8 mouse cellular contexts compared by ENCODE assay signal in genomic region chr14:19823321-19824142, GRCm38 (mm10). TPM values are rescaled to one million over a fixed set of nuclear protein-coding genes. Genes with fewer than 3 reads are reported as not detected.
DNase-seq lines count a peak whose midpoint lies in the region; ATAC-seq lines count a peak whose summit lies in the region.

Gene Rtraf, minus strand, starts transcription at chr14:19823824.

- peak; percentile 96 for ATAC-seq in CD4-positive, CD25-positive, alpha-beta regulatory T cell, adult 4 months
- ATAC-seq in heart, embryonic 14.5 days (ENCODE audit: insufficient number of reproducible peaks, insufficient read depth, low FRiP score, low read depth): peak; percentile 99
- peak; percentile 98 for ATAC-seq in liver, embryonic 13.5 days (ENCODE audit: low read depth)
- ATAC-seq in stomach, embryonic 16.5 days (ENCODE audit: insufficient read depth, low FRiP score): peak; percentile 100

- H3K27me3 ChIP-seq in heart, embryonic 14.5 days (ENCODE audit: control insufficient read depth, insufficient read depth, low read length): peaks cover 4% of the 10 kb centered on the region; the same call in 1 of the 2 replicates
- peaks cover 5% of the 10 kb centered on the region; the same call in 1 of the 2 replicates for H3K27me3 ChIP-seq in liver, embryonic 13.5 days
- H3K27me3 ChIP-seq in stomach, embryonic 16.5 days (ENCODE audit: control insufficient read depth, insufficient read depth, low read length): no peaks in the 10 kb centered on the region

- no peaks in the 10 kb centered on the region for H3K9me3 ChIP-seq in heart, embryonic 14.5 days (ENCODE audit: control insufficient read depth, low read length)
- H3K9me3 ChIP-seq in liver, embryonic 13.5 days (replicated peaks): no peaks in the 10 kb centered on the region
- 0 out of 2 replicates have a peak, but pooled peaks cover 3% of the 10 kb centered on the region for H3K9me3 ChIP-seq in stomach, embryonic 16.5 days (replicated peaks; ENCODE audit: control insufficient read depth, low read length)

- peak within 1 kb of the TSS; percentile 96 for H3K9ac ChIP-seq in heart, embryonic 14.5 days (ENCODE audit: low read length)
- peak within 1 kb of the TSS; percentile 92 for H3K9ac ChIP-seq in liver, embryonic 13.5 days
- H3K9ac ChIP-seq in stomach, embryonic 16.5 days (ENCODE audit: low read length): peak within 1 kb of the TSS; percentile 93

- H3K4me2 ChIP-seq in heart, embryonic 14.5 days (ENCODE audit: low read length): peak within 1 kb of the TSS; percentile 90
- peak within 1 kb of the TSS; percentile 86 for H3K4me2 ChIP-seq in liver, embryonic 13.5 days
- peak within 1 kb of the TSS; percentile 67 for H3K4me2 ChIP-seq in stomach, embryonic 16.5 days (ENCODE audit: low read depth, low read length)

- peak; percentile 89 for DNase-seq in c-Kit-negative CD71-positive TER-119-positive erythroid progenitor cells, embryonic 14.5 days (ENCODE audit: low read depth, low spot score)
- DNase-seq in fibroblast of lung, adult 2 months (ENCODE audit: low read depth): peak; percentile 84
- peak; percentile 96 for DNase-seq in kidney, postnatal 14 days
- DNase-seq in liver, embryonic 13.5 days: peak; percentile 89
- peak; percentile 89 for DNase-seq in neural tube, embryonic 10.5 days (ENCODE audit: extremely low spot score, low spot score)

- peak within 1 kb of the TSS; percentile 68 to 88; a peak in 3 of 4 replicates for H3K27ac ChIP-seq in heart, embryonic 14.5 days (replicated peaks in 1 of 2; ENCODE audit: control insufficient read depth in 1 of 2, insufficient read depth in 1 of 2, low read depth in 2 of 2, low read length in 2 of 2)
- peak within 1 kb of the TSS; percentile 59 for H3K27ac ChIP-seq in liver, embryonic 13.5 days
- peak within 1 kb of the TSS; percentile 83 for H3K27ac ChIP-seq in stomach, embryonic 16.5 days (ENCODE audit: low read length)

- H3K4me1 ChIP-seq in heart, embryonic 14.5 days (ENCODE audit: control insufficient read depth in 2 of 2, insufficient read depth in 2 of 2, low read length in 2 of 2): peaks cover 0 to 12% of the 10 kb centered on the region in 2 experiments; a peak in 3 of 4 replicates
- H3K4me1 ChIP-seq in liver, embryonic 13.5 days (replicated peaks): peaks cover 15% of the 10 kb centered on the region
- H3K4me1 ChIP-seq in stomach, embryonic 16.5 days (ENCODE audit: control insufficient read depth, insufficient read depth, low read length): peaks cover 9% of the 10 kb centered on the region

- peak within 1 kb of the TSS; percentile 85 to 92 for H3K4me3 ChIP-seq in heart, embryonic 14.5 days (ENCODE audit: control insufficient read depth in 1 of 2, insufficient read depth in 1 of 2, low read depth in 1 of 2, low read length in 2 of 2)
- H3K4me3 ChIP-seq in liver, embryonic 13.5 days (replicated peaks): peak within 1 kb of the TSS; percentile 95
- peak within 1 kb of the TSS; percentile 96 for H3K4me3 ChIP-seq in stomach, embryonic 16.5 days (replicated peaks; ENCODE audit: low read length)

- under 1% methylated on average over 80 of the region's 80 CpGs for WGBS in heart, embryonic 14.5 days
- WGBS in liver, embryonic 13.5 days (ENCODE audit: insufficient replicate concordance): under 1% methylated on average over 80 of the region's 80 CpGs
- WGBS in stomach, embryonic 16.5 days: under 1% methylated on average over 80 of the region's 80 CpGs

- peaks cover 33% of the 10 kb centered on the region for H3K36me3 ChIP-seq in heart, embryonic 14.5 days (ENCODE audit: control insufficient read depth, insufficient read depth, low read length)
- peaks cover 25% of the 10 kb centered on the region for H3K36me3 ChIP-seq in liver, embryonic 13.5 days
- H3K36me3 ChIP-seq in stomach, embryonic 16.5 days (ENCODE audit: control insufficient read depth, insufficient read depth, low read length): peaks cover 11% of the 10 kb centered on the region

RNA-seq across cellular contexts. Expression of gene Rtraf, which starts in this region (rescaled TPM):
- 100 to 1,000 TPM; 100 to 114 TPM for polyA plus RNA-seq in CD4-positive, CD25-positive, alpha-beta regulatory T cell, adult 4 months (2017; shearing (Covaris generic))
- 177 and 202 TPM in 2 replicates for polyA plus RNA-seq in heart, embryonic 14.5 days (2014; fragmentation: Nextera tagmentation; extraction: Ambion mirVana)
- polyA plus RNA-seq in liver, embryonic 13.5 days (2015; fragmentation: Nextera tagmentation; extraction: Ambion mirVana): 113 and 121 TPM in 2 replicates
- 158 and 183 TPM in 2 replicates for polyA plus RNA-seq in stomach, embryonic 16.5 days (2015; fragmentation: Nextera tagmentation; extraction: Ambion mirVana)

Comparison
In these comparisons a context has a peak if more than half of its experiments do, and no peak if none do; other contexts are left out.
1. Peak in every context shown above with its lines: DNase-seq, ATAC-seq, H3K4me3 ChIP-seq and H3K27ac ChIP-seq.